Mouse (Mus musculus): Measurements from ENCODE around the gene Prr3. TPM values are rescaled to one million over a fixed set of nuclear protein-coding genes. Genes with fewer than 3 reads are reported as not detected.

The Prr3 gene
- total and polyA plus RNA-seq, 2 experiments from 2014 or later, result 0.61 to 8.6 TPM

DNA sequence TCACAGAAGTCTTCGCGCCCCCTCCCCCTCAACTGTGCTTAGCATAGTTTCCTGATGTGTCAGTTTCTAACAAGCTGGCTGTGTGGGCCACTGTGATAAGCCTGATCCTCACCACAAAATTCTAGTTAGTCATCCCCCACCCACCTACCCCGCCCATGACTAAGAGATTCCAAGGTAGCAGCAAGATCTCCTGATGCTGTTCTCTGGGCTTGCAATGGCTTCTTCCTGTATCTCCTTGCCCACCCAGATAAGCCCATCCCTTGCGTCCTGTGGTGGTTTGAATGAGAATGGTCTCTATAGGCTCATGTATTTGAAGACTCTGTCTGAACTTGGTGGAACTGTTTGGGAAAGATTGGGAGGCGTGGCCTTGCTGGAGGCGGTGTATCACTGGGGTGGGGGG, 21.9 kb upstream of the Prr3 start:
- no peak overlapping the region for H3K4me2 ChIP-seq (ENCODE audit: low read depth, low read length)
- H3K9ac ChIP-seq (replicated peaks; ENCODE audit: low read depth, low read length), result no peak overlapping the region
- H3K36me3 ChIP-seq (replicated peaks; ENCODE audit: control insufficient read depth, insufficient read depth, low read length), result no peaks in the 10 kb centered on the region
- H3K4me3 ChIP-seq (ENCODE audit: low read depth, low read length), result no peak overlapping the region
- WGBS, result 91% methylated on average over 6 of the region's 6 CpGs
- peaks cover 6% of the 10 kb centered on the region; the same call in 1 of the 2 replicates for H3K4me1 ChIP-seq (ENCODE audit: control insufficient read depth, insufficient read depth)
- no peak overlapping the region for H3K27ac ChIP-seq (ENCODE audit: low read depth)
- DNase-seq (ENCODE audit: low spot score) (no peak), ATAC-seq (ENCODE audit: insufficient read depth, low read depth) (no peak)
- TF ChIP-seq EP300 (IDR thresholded peaks at IDR 0.05; ENCODE audit: low read depth) (no peak), CTCF (IDR thresholded peaks at IDR 0.05; ENCODE audit: low read depth) (no peak)
- H3K27me3 ChIP-seq (ENCODE audit: control insufficient read depth, insufficient read depth, low read length), result no peaks in the 10 kb centered on the region
- H3K9me3 ChIP-seq (replicated peaks; ENCODE audit: control insufficient read depth, low read length), result no peaks in the 10 kb centered on the region

DNA sequence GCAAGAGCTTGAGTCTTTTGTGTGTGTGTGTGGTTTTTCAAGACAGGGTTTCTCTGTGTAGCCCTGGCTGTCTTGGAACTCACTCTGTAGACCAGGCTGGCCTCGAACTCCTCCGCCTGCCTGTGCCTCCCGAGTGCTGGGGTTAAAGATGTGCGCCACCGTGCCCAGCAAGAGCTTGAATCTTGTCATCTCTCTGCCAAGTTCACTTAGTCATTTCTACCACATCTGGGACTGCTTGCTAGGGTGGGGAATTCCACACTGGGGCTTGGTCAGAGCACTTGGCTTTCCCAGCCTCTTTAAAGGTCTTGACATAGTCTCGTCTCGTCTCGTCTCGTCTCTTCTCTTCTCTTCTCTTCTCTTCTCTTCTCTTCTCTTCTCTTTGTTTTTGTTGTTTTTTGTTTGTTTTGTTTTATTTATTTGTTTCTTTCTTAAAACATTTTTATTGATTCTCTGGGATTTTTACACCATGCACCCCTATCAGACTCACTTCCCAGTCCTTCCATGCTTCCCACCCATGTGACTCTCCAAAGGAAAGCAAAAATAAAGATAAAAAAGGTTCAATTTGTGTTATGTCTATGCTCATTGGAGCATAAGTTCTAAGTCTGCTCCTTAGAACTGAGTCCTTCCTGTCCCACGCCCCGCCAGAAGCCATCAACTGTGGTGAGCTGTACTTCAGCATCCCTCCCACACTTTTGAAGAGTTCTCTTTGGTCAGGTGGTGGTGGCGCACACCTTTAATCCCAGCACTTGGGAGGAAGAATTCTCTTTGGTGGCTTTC, 21.3 kb upstream of the Prr3 start:
- H3K27me3 ChIP-seq (ENCODE audit: control insufficient read depth, insufficient read depth, low read length), result no peaks in the 10 kb centered on the region
- no peak overlapping the region for H3K9ac ChIP-seq (replicated peaks; ENCODE audit: low read depth, low read length)
- no peaks in the 10 kb centered on the region for H3K36me3 ChIP-seq (replicated peaks; ENCODE audit: control insufficient read depth, insufficient read depth, low read length)
- no peaks in the 10 kb centered on the region for H3K9me3 ChIP-seq (replicated peaks; ENCODE audit: control insufficient read depth, low read length)
- DNase-seq (ENCODE audit: low spot score), result no peak
- H3K4me3 ChIP-seq (ENCODE audit: low read depth, low read length), result no peak overlapping the region
- H3K4me1 ChIP-seq (ENCODE audit: control insufficient read depth, insufficient read depth), result peaks cover 6% of the 10 kb centered on the region; the same call in 1 of the 2 replicates
- H3K4me2 ChIP-seq (ENCODE audit: low read depth, low read length), result no peak overlapping the region
- TF ChIP-seq EP300 (IDR thresholded peaks at IDR 0.05; ENCODE audit: low read depth), result no peak
- no peak for TF ChIP-seq CTCF (IDR thresholded peaks at IDR 0.05; ENCODE audit: low read depth)
- H3K27ac ChIP-seq (ENCODE audit: low read depth), result no peak overlapping the region
- 93% methylated on average over 12 of the region's 12 CpGs for WGBS
- ATAC-seq (ENCODE audit: insufficient read depth, low read depth), result no peak

DNA sequence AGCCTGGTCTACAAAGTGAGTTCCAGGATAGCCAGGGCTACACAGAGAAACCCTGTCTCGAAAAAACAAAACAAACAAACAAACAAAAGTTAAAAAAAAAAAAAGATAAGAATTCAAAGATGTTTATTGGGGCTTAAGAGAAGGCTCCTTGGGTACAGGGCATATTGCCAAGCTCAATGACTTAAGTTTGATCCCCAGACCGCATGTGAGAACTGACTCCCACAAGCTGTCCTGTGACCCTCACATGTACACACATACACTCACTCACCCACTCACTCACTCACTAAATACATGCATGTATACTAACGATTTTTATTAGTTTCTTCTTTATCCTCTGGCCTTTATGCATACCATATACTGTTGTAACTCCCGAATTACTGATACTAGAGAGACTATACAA, 20.3 kb upstream of the Prr3 start:
- H3K4me2 ChIP-seq (ENCODE audit: low read depth, low read length), result no peak overlapping the region
- H3K27me3 ChIP-seq (ENCODE audit: control insufficient read depth, insufficient read depth, low read length), result no peaks in the 10 kb centered on the region
- H3K27ac ChIP-seq (ENCODE audit: low read depth), result no peak overlapping the region
- H3K4me1 ChIP-seq (ENCODE audit: control insufficient read depth, insufficient read depth), result peaks cover 6% of the 10 kb centered on the region; the same call in 1 of the 2 replicates
- no peak overlapping the region for H3K4me3 ChIP-seq (ENCODE audit: low read depth, low read length)
- WGBS, result 73% methylated on average over 4 of the region's 4 CpGs
- ATAC-seq (ENCODE audit: insufficient read depth, low read depth), result no peak
- no peaks in the 10 kb centered on the region for H3K9me3 ChIP-seq (replicated peaks; ENCODE audit: control insufficient read depth, low read length)
- TF ChIP-seq EP300 (IDR thresholded peaks at IDR 0.05; ENCODE audit: low read depth) (no peak), CTCF (IDR thresholded peaks at IDR 0.05; ENCODE audit: low read depth) (no peak)
- no peak overlapping the region for H3K9ac ChIP-seq (replicated peaks; ENCODE audit: low read depth, low read length)
- H3K36me3 ChIP-seq (replicated peaks; ENCODE audit: control insufficient read depth, insufficient read depth, low read length), result no peaks in the 10 kb centered on the region
- DNase-seq (ENCODE audit: low spot score), result no peak

DNA sequence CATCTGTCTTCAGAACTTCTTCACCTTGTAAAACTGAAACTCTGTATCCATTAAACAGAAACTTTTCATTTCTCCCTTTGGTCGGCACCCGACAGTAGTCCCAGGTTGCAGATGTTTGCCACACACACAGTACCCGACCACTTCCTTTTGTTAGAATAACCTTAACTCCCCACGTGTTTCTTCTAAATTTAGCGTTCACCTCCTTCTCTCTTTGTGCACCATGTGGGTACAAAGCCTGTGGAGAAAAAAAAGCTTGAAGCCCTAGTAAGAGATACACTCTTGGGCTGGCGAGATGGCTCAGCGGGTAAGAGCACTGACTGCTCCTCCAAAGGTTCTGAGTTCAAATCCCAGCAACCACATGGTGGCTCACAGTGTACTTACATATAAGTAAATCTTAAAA, 19.3 kb upstream of the Prr3 start:
- Histone ChIP-seq H3K4me2 (ENCODE audit: low read depth, low read length) (0 out of 2 replicates have a peak overlapping the region, but pooled peaks have one; percentile 6), H3K27ac (ENCODE audit: low read depth) (no peak overlapping the region), H3K9me3 (replicated peaks; ENCODE audit: control insufficient read depth, low read length) (no peaks in the 10 kb centered on the region), H3K4me3 (ENCODE audit: low read depth, low read length) (no peak overlapping the region), H3K27me3 (ENCODE audit: control insufficient read depth, insufficient read depth, low read length) (no peaks in the 10 kb centered on the region), H3K36me3 (replicated peaks; ENCODE audit: control insufficient read depth, insufficient read depth, low read length) (no peaks in the 10 kb centered on the region), H3K4me1 (ENCODE audit: control insufficient read depth, insufficient read depth) (peaks cover 12% of the 10 kb centered on the region), H3K9ac (replicated peaks; ENCODE audit: low read depth, low read length) (no peak overlapping the region)
- 37% methylated on average over 7 of the region's 7 CpGs for WGBS
- TF ChIP-seq CTCF (IDR thresholded peaks at IDR 0.05; ENCODE audit: low read depth) (no peak), EP300 (IDR thresholded peaks at IDR 0.05; ENCODE audit: low read depth) (no peak)
- no peak for DNase-seq (ENCODE audit: low spot score)
- ATAC-seq (ENCODE audit: insufficient read depth, low read depth), result no peak; the same call in 1 of the 2 replicates

DNA sequence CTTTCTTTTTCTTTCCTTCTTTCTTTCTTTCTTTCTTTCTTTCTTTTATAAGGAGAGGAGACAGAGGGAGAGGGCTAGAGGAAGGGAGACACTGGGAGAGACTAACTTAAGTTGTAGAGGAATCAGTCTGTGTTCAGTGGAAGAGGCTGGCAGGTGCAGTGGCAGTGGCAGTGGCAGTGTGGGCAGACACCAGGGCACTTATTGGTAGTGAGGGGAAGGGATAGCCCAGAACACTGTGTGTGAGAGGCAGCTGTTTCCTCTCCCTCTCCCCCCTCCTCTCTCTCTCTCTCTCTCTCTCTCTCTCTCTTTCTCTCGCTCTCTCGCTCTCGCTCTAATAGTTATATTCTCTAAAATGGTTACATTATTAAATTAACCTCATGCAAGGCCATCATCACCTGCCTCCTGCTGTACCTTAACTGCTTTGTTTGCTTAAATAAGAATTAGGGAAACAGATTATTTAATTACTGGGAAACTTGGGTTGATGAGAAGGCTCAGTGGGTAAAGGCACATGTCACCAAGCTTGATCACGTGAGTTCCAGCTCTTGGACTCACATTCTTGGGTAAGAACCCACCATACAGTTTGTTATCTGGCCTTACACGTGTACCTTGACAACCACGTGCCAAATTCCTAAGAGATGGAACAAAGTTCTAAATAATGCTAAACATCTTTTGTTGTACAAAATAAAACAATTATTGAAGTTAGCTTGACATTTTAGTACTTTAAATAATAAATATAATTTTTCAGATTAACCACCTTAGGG, 18.7 kb upstream of the Prr3 start:
- Histone ChIP-seq H3K4me2 (ENCODE audit: low read depth, low read length) (no peak overlapping the region), H3K36me3 (replicated peaks; ENCODE audit: control insufficient read depth, insufficient read depth, low read length) (no peaks in the 10 kb centered on the region), H3K9ac (replicated peaks; ENCODE audit: low read depth, low read length) (no peak overlapping the region), H3K9me3 (replicated peaks; ENCODE audit: control insufficient read depth, low read length) (no peaks in the 10 kb centered on the region), H3K4me3 (ENCODE audit: low read depth, low read length) (no peak overlapping the region), H3K4me1 (ENCODE audit: control insufficient read depth, insufficient read depth) (peaks cover 12% of the 10 kb centered on the region), H3K27ac (ENCODE audit: low read depth) (no peak overlapping the region), H3K27me3 (ENCODE audit: control insufficient read depth, insufficient read depth, low read length) (no peaks in the 10 kb centered on the region)
- WGBS, result 60% methylated on average over 6 of the region's 6 CpGs
- DNase-seq (ENCODE audit: low spot score) (no peak), ATAC-seq (ENCODE audit: insufficient read depth, low read depth) (no peak)
- TF ChIP-seq CTCF (IDR thresholded peaks at IDR 0.05; ENCODE audit: low read depth) (no peak), EP300 (IDR thresholded peaks at IDR 0.05; ENCODE audit: low read depth) (no peak)

Measured in heart, postnatal 0 days (tissue).